Mouse (Mus musculus) CD4-positive, CD25-positive, alpha-beta regulatory T cell, adult 2 months (primary cell): ENCODE results near the gene Abraxas2.
A peak's percentile ranks its signal among the peaks of the same experiment; 100 is the strongest.

Experiments used
- DNase-seq: peaks from one replicate; pipeline ENCODE4 v3.0.0-alpha.2; 2012; ENCODE audit warnings: low read depth, low spot score

The Abraxas2 gene

GRCm38 (mm10) chr7:132898234-132898633 lies 39.2 kb downstream of the Abraxas2 start:
- DNase-seq = peak; percentile 76

GRCm38 (mm10) chr7:132900826-132901531 lies 42.0 kb downstream of the Abraxas2 start:
- no peak for DNase-seq

- DNase-seq = no peak
Observed at GRCm38 (mm10) chr7:132903796-132904195, 44.8 kb downstream of the Abraxas2 start.

- DNase-seq = no peak
Observed at GRCm38 (mm10) chr7:132921971-132922370, 62.9 kb downstream of the Abraxas2 start.

GRCm38 (mm10) chr7:132925227-132925626 lies 66.2 kb downstream of the Abraxas2 start:
- no peak for DNase-seq

- no peak for DNase-seq
Observed at GRCm38 (mm10) chr7:132927201-132927600, 68.2 kb downstream of the Abraxas2 start.

- DNase-seq = peak; percentile 38
Observed at GRCm38 (mm10) chr7:132930055-132930454, 71.0 kb downstream of the Abraxas2 start.

- peak; percentile 99 for DNase-seq
Observed at GRCm38 (mm10) chr7:132930850-132931559, 72.0 kb downstream of the Abraxas2 start, which contains the start of gene Zranb1. TSS of gene Zranb1 (plus strand) at chr7:132931142.

- peak; percentile 60 for DNase-seq
Observed at GRCm38 (mm10) chr7:132931560-132932351, 72.7 kb downstream of the Abraxas2 start.

GRCm38 (mm10) chr7:132933331-132933730 lies 74.3 kb downstream of the Abraxas2 start:
- no peak for DNase-seq
